Mouse (Mus musculus): ENCODE results near the gene Tlr2. TPM values are rescaled to one million over a fixed set of nuclear protein-coding genes. Genes with fewer than 3 reads are reported as not detected.
"Not testable (repeated sequence)": the region's sequence is repeated elsewhere in the genome, so short reads cannot be mapped to it uniquely, and the experiment has no call there.

Gene Tlr2
- polyA plus RNA-seq (2015; fragmentation: Nextera tagmentation; extraction: Ambion mirVana): 0.57 and 0.68 TPM in 2 replicates

DNA sequence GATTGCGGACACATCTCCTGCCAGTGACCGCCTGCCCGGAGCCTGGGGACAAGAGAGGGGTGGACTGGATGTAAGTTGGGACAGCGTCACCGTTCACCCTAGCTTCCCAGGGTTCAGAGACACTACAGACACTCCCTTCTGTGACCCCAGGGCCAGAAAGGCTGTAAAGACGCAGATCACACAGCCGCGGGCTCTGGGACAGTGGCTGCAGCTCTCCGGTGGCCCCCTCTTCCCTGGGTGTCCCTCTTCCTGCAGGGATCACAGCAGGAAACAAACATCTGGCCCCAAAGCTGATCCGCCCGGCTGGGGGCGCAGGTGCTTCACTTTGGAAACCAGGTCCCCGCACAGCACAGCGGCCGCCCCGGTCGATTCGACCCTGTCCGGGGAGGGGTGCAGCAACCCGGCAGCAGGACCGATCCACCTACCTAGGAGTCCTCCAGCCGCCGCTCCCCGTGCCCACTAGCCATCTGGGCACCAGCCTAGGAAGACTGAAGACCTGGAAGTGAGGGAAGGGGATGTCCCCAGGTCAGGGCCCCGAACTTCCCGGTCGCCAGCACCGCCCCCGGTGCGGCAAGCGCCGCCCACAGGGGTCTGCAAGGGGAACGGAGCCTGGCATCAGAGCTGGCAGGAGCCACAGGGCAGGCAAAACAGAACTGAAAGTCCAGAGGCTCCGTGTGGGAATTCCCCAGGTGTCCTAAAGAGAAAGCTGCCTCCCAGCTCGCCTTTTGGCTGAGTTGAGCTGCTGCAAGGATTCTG lies at the start of gene Tlr2:
Tlr2 (minus strand) TSS at position 673 of the 756 bp plus-strand sequence.
- Histone ChIP-seq H3K4me2 (peak within 1 kb of the TSS; percentile 73), H3K9me3 (replicated peaks) (no peaks in the 10 kb centered on the region), H3K27ac (no peak within 1 kb of the TSS), H3K9ac (peak within 1 kb of the TSS; percentile 67), H3K4me3 (peak within 1 kb of the TSS; percentile 54), H3K27me3 (peaks cover 9% of the 10 kb centered on the region; the same call in 1 of the 2 replicates), H3K4me1 (peaks cover 10% of the 10 kb centered on the region), H3K36me3 (ENCODE audit: poor library complexity, severe bottlenecking) (no peaks in the 10 kb centered on the region)
- under 1% methylated on average over 35 of the region's 35 CpGs for WGBS
- peak; percentile 77 for ATAC-seq

DNA sequence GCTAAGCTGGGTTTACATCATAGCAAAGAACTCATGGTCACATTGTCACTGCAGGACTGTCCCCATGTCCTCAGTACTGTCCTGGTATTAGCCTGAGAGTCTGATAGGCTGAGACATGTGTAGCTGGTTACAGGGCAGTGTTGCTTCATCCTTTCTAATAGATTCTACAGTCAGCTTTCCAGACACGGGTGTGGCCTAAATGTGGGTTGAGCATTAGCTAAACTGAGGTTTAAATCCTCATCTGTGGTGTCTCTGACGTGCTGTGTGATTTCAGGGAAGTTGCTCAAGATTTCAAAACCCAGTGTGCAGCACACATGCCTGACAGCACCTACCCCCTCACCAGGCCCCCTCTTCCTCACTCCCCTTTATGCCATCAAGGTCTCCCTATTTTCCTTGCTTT lies 43.6 kb upstream of the Tlr2 start:
- Histone ChIP-seq H3K36me3 (ENCODE audit: poor library complexity, severe bottlenecking) (no peaks in the 10 kb centered on the region), H3K4me1 (no peaks in the 10 kb centered on the region), H3K4me2 (no peak overlapping the region), H3K27ac (no peak overlapping the region), H3K9me3 (replicated peaks) (no peaks in the 10 kb centered on the region), H3K27me3 (no peaks in the 10 kb centered on the region), H3K9ac (no peak overlapping the region), H3K4me3 (no peak overlapping the region)
- WGBS: 75% methylated on average over 2 of the region's 2 CpGs
- no peak for ATAC-seq

GRCm38 (mm10) chr3:83879261-83880050 lies 37.9 kb upstream of the Tlr2 start:
- not testable (repeated sequence) for ATAC-seq; H3K9ac ChIP-seq; H3K4me3 ChIP-seq; H3K4me1 ChIP-seq; H3K27ac ChIP-seq; H3K27me3 ChIP-seq; H3K36me3 ChIP-seq (ENCODE audit: poor library complexity, severe bottlenecking); H3K4me2 ChIP-seq; H3K9me3 ChIP-seq (replicated peaks)
- 84% methylated on average over 5 of the region's 5 CpGs for WGBS

GRCm38 (mm10) chr3:83878801-83879200 lies 37.2 kb upstream of the Tlr2 start:
- ATAC-seq: no peak
- WGBS: 90% methylated on average over 4 of the region's 4 CpGs
- Histone ChIP-seq H3K27ac (no peak overlapping the region), H3K4me1 (no peaks in the 10 kb centered on the region), H3K9me3 (replicated peaks) (no peaks in the 10 kb centered on the region), H3K4me3 (no peak overlapping the region), H3K27me3 (no peaks in the 10 kb centered on the region), H3K4me2 (no peak overlapping the region), H3K36me3 (ENCODE audit: poor library complexity, severe bottlenecking) (no peaks in the 10 kb centered on the region), H3K9ac (no peak overlapping the region)

DNA sequence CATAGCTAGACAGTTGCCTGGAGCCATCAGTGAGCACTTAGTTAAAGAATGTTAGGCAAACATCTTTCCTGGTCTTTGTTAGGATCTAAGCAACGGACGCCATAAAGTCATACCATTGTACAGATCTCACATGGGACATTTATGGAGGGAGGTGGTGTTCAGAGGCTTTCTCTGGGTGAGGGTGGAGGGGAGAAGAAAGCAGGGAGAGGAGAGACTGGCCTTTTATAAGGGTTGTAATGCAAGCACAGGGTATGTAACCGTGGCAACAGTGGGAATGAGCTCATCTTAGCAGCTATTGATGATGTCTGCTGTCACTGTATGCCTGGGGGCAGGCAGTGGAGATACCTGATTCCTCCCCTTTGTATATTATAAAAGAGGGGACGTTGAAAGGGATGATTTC lies 34.7 kb upstream of the Tlr2 start:
- no peak overlapping the region for H3K4me3 ChIP-seq
- no peak overlapping the region for H3K9ac ChIP-seq
- 72% methylated on average over 4 of the region's 4 CpGs for WGBS
- H3K9me3 ChIP-seq (replicated peaks): no peaks in the 10 kb centered on the region
- H3K27ac ChIP-seq: no peak overlapping the region
- no peak overlapping the region for H3K4me2 ChIP-seq
- no peaks in the 10 kb centered on the region for H3K36me3 ChIP-seq (ENCODE audit: poor library complexity, severe bottlenecking)
- no peaks in the 10 kb centered on the region for H3K27me3 ChIP-seq
- H3K4me1 ChIP-seq: no peaks in the 10 kb centered on the region
- ATAC-seq: no peak

DNA sequence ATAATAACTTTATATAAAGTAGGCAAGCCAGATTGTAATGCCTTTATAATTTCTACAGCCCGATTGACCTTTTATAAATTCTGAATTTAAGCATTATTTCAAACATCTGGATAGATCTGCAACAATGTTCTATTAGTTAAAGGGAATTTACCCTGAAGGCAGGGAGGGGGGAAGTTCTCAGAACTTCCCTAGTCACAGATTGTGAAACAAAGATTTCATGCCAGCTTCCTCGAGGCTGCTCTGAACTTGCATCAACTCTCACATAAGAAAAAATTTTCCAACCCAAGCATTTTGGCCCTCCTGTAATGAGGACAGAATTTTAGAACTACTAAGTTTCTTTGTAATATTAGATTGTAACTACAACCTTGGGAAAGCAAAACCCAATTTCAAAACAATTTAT lies 33.5 kb upstream of the Tlr2 start:
- not testable (repeated sequence) for ATAC-seq; H3K4me3 ChIP-seq; H3K27me3 ChIP-seq; H3K27ac ChIP-seq; H3K9me3 ChIP-seq (replicated peaks); H3K4me2 ChIP-seq; H3K36me3 ChIP-seq (ENCODE audit: poor library complexity, severe bottlenecking); H3K9ac ChIP-seq; H3K4me1 ChIP-seq
- WGBS: 93% methylated on average over 2 of the region's 2 CpGs

GRCm38 (mm10) chr3:83872853-83873252 lies 31.3 kb upstream of the Tlr2 start:
- not testable (repeated sequence) for H3K4me3 ChIP-seq; H3K4me2 ChIP-seq; H3K9me3 ChIP-seq (replicated peaks); H3K4me1 ChIP-seq; H3K36me3 ChIP-seq (ENCODE audit: poor library complexity, severe bottlenecking); H3K9ac ChIP-seq; H3K27ac ChIP-seq; H3K27me3 ChIP-seq; ATAC-seq
- 85% methylated on average over 2 of the region's 2 CpGs for WGBS

DNA sequence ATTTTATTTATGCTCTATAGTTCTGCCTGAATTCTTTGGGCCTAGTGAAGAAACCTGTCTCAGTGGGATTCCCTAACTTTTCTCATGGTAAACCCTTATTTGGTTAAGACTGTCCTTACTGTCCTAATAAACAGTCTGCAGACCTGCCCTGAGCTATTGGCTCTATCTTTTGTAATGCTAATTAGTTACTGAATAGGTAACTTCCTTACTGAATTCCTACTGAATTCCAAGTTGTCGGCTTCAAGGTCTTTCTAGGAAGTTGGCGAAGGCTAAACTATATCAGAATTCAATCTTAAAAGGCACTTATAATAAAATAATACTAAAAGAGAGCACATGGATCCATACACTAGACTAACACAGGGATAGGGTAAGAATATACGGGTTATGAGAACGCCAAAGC lies 30.4 kb upstream of the Tlr2 start:
- not testable (repeated sequence) for ATAC-seq; H3K27me3 ChIP-seq; H3K4me2 ChIP-seq; H3K27ac ChIP-seq; H3K4me3 ChIP-seq; H3K4me1 ChIP-seq; H3K9me3 ChIP-seq (replicated peaks); H3K36me3 ChIP-seq (ENCODE audit: poor library complexity, severe bottlenecking); H3K9ac ChIP-seq
- 88% methylated on average over 4 of the region's 4 CpGs for WGBS

DNA sequence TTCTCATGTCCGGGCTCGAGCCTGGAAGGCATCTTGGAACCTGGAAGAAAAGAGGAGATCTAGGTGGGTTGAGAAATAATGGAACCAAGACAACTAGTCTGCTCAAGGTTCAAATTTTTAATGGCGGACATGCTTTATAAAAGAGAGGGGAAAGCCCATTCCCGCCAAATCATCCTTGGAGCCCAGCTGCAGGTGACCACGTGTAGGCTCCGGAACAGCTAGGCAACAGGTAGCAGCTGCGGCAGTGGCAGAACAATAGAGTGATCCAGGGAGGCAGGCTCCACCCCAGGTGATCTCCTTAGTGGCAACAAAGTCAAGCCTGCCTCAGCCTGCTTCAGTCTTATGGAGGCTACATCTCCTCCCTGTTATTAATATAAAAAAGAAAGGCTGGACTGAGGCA lies 30.0 kb upstream of the Tlr2 start:
- not testable (repeated sequence) for H3K4me2 ChIP-seq; H3K27me3 ChIP-seq; H3K4me3 ChIP-seq; H3K9ac ChIP-seq; H3K27ac ChIP-seq; H3K9me3 ChIP-seq (replicated peaks); H3K4me1 ChIP-seq; ATAC-seq; H3K36me3 ChIP-seq (ENCODE audit: poor library complexity, severe bottlenecking)
- 89% methylated on average over 7 of the region's 7 CpGs for WGBS

- H3K4me2 ChIP-seq: no peak overlapping the region
- H3K36me3 ChIP-seq (ENCODE audit: poor library complexity, severe bottlenecking): no peaks in the 10 kb centered on the region
- 94% methylated on average over 2 of the region's 2 CpGs for WGBS
- H3K4me3 ChIP-seq: no peak overlapping the region
- no peak for ATAC-seq
- H3K27me3 ChIP-seq: no peaks in the 10 kb centered on the region
- no peak overlapping the region for H3K9ac ChIP-seq
- no peak overlapping the region for H3K27ac ChIP-seq
- H3K9me3 ChIP-seq (replicated peaks): no peaks in the 10 kb centered on the region
- H3K4me1 ChIP-seq: no peaks in the 10 kb centered on the region
Measured at GRCm38 (mm10) chr3:83869776-83870175, 28.2 kb upstream of the Tlr2 start.

- not testable (repeated sequence) for H3K9ac ChIP-seq, H3K27me3 ChIP-seq
Measured at GRCm38 (mm10) chr3:83867026-83867425, 25.5 kb upstream of the Tlr2 start.

GRCm38 (mm10) chr3:83865216-83865615 lies 23.6 kb upstream of the Tlr2 start:
- WGBS: 95% methylated on average over 2 of the region's 2 CpGs
- Histone ChIP-seq H3K4me1 (no peaks in the 10 kb centered on the region), H3K4me3 (no peak overlapping the region), H3K4me2 (no peak overlapping the region), H3K27ac (no peak overlapping the region), H3K9me3 (replicated peaks) (no peaks in the 10 kb centered on the region), H3K9ac (no peak overlapping the region), H3K27me3 (no peaks in the 10 kb centered on the region), H3K36me3 (ENCODE audit: poor library complexity, severe bottlenecking) (no peaks in the 10 kb centered on the region)
- ATAC-seq: no peak

More at GRCm38 (mm10) chr3:83867026-83867425, 25.5 kb upstream of the Tlr2 start:
- H3K36me3 ChIP-seq (ENCODE audit: poor library complexity, severe bottlenecking); ATAC-seq; H3K4me2 ChIP-seq; H3K27ac ChIP-seq; H3K4me3 ChIP-seq; H3K4me1 ChIP-seq; H3K9me3 ChIP-seq (replicated peaks): not testable (repeated sequence)
